Mouse (Mus musculus) forebrain, embryonic 10.5 days (tissue): ENCODE measurements at regions not wholly inside any gene's neighbourhood (a gene's known extent, or its start where the extent isn't known, plus 50 kb on each side); places are given as distances from the start of the nearest gene placed in this dataset.
A peak's percentile ranks its signal among the peaks of the same experiment; 100 is the strongest.

Source experiments
- DNase-seq: peaks from one replicate; pipeline ENCODE4 v3.0.0-alpha.2; 2017; ENCODE audit warnings: low spot score; ENCODE audit errors: extremely low spot score
- H3K27ac ChIP-seq: fragments of 300-500 bp; sonication (generic); 2 replicates; pipeline ENCODE4 v1.5.1; 2016; ENCODE audit warnings: mild to moderate bottlenecking
- H3K27me3 ChIP-seq: fragments of 300-500 bp; sonication (generic); 2 replicates; pipeline ENCODE4 v1.6.1; 2016; ENCODE audit warnings: mild to moderate bottlenecking; ENCODE audit not compliant: poor library complexity, severe bottlenecking
- H3K36me3 ChIP-seq: fragments of 300-500 bp; sonication (generic); replicated peaks from 2 replicates; pipeline ENCODE4 v1.6.1; 2016; ENCODE audit warnings: mild to moderate bottlenecking, moderate library complexity
- H3K4me1 ChIP-seq: fragments of 300-500 bp; sonication (generic); 2 replicates; pipeline ENCODE4 v1.6.1; 2016
- H3K4me3 ChIP-seq: fragments of 300-500 bp; sonication (generic); 2 replicates; pipeline ENCODE4 v1.5.1; 2016; ENCODE audit warnings: mild to moderate bottlenecking, moderate library complexity
- H3K9me3 ChIP-seq: fragments of 300-500 bp; sonication (generic); 2 replicates; pipeline ENCODE4 v1.6.1; 2016; ENCODE audit warnings: mild to moderate bottlenecking, moderate library complexity
- WGBS: fragments of 180-500 bp; shearing (Covaris S2); methylation state at CpG from one replicate; pipeline ENCODE4 v1.1.7; 2016; 5-methylcytosine and 5-hydroxymethylcytosine counted together

DNA sequence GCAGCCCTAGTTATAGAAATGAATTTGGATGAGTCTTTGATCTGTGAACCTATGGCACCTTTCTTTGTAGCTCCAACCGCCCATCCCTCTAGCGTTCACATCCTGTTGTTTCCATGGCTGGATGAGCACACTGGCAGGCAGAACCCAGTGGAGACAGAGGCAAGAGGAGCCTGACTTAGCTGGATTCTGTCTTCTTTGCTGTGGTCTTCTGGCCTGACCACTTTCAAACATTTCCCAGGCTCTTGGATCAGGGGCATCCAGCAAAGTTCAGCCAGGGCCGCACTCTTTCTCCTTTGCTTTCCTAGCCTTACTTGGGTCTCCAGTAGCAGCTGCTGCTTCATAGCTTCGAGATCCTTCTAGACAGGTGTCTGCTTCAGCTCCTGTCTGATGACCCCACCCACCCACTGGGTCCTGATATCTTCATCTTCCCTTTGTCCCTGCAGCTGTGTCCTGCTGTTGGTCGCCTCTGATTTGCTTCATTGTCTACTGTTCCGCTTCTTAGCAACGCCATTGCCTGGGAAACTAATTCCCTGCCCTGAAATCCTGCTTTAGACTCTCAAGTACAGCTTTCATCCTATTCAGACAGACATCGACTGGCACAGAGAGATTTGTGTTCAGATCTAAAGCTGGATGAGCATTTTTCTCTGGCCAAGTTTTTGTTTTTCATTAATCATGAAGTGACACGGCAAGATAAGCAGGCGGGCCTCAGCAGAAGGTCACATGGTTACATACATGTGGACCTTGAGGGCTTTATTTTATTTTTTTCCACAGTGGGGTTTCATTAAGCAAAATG is 153.6 kb upstream of the Tnp1 start:
- DNase-seq: peak; percentile 56
- WGBS: 41% methylated on average over 10 of the region's 10 CpGs
- peak overlapping the region; percentile 84 for H3K27ac ChIP-seq
- H3K36me3 ChIP-seq: no peaks in the 10 kb centered on the region
- H3K9me3 ChIP-seq: peaks cover 10% of the 10 kb centered on the region
- H3K27me3 ChIP-seq: no peaks in the 10 kb centered on the region
- peaks cover 27% of the 10 kb centered on the region for H3K4me1 ChIP-seq
- no peak overlapping the region for H3K4me3 ChIP-seq

DNA sequence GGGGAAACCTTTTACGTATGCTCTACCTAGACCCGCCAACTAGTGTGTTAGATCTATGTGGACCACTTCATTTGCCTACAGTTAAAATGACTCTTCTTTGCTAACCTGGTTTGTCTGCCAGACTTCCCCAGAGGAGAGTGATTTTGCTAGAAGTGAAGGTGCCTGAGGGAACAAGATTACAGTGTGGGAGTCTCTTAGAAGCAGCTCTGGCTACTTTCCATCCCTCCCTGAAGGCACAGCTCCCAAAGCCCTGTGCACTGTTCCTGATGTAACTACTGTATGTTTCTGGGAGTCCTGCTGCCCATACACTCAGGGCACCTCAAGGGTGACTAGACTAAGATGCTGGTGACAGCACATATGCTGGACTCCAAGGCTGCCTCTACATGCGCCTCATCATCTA is 144.5 kb upstream of the Tnp1 start:
- Histone ChIP-seq H3K4me1 (peaks cover 3% of the 10 kb centered on the region; the same call in 1 of the 2 replicates), H3K4me3 (no peak overlapping the region), H3K9me3 (no peaks in the 10 kb centered on the region), H3K27me3 (no peaks in the 10 kb centered on the region), H3K36me3 (no peaks in the 10 kb centered on the region), H3K27ac (no peak overlapping the region)
- WGBS: 87% methylated on average over 3 of the region's 3 CpGs
- DNase-seq: no peak

DNA sequence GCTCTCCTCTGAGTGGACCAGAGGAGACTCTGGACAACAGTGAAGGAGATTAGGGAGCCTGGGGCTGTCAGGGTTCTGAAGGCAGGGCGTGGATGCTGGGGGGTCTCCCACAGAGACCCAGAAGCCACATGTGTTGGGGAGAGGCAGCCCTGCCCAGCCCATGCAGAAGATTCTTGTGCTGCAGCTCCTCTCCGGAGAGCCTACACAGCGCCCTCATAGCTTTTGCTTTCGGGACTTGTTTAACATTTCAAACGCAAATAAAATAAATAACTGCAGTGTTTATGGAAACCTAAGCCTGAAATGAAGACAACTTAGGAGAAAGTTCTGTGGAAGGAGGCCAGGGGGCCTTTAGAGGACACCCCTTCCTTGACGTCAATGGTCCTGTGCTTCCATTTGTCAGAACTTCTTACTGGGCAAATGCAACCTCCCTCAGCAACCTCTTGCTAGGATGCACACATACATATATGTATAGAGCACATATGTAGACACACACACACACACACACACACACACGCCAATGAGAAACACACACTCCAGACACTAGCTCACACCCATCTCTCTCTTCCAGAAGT is 143.8 kb upstream of the Tnp1 start:
- no peak overlapping the region for H3K27ac ChIP-seq
- no peak for DNase-seq
- 82% methylated on average over 7 of the region's 7 CpGs for WGBS

DNA sequence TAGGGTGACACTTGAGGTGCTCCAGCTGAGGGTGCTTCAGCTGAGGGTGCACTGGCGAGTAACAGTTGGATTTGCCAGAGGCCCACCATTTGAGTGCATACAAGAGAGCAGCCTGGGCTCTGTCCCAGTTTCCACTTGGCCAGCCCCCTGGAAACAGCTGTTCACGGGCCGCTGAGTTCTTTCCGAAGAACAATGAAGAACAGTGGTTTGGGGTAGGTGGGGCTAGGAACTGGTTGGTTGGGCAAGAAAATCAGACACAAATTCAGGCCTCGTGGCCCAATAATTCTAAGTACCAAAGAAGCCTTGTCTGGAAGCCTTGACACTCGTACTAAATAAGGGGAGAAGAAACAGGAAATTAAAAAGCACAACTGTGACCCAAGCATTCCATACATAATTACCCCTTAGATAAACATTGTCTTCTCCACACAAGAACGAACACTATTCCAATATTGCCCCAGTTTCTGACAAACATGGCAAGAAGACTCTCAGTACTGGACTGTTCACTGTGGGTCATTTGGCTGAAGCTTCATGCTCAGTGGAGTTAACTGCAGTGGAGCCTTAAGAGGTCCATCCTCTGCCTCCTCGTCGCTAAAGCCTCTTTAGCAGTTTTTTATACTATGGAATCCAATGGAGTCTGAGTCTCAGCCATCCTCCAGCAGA is 137.9 kb upstream of the Tnp1 start:
- Histone ChIP-seq H3K9me3 (no peaks in the 10 kb centered on the region), H3K4me3 (no peak overlapping the region), H3K4me1 (peaks cover 8% of the 10 kb centered on the region), H3K36me3 (no peaks in the 10 kb centered on the region), H3K27me3 (no peaks in the 10 kb centered on the region), H3K27ac (peak overlapping the region; percentile 26; the same call in 1 of the 2 replicates)
- WGBS: 64% methylated on average over 9 of the region's 9 CpGs
- DNase-seq: no peak

More for the DNA sequence above, 143.8 kb upstream of the Tnp1 start:
- no peak overlapping the region for H3K4me3 ChIP-seq
- no peaks in the 10 kb centered on the region for H3K36me3 ChIP-seq
- H3K4me1 ChIP-seq: peaks cover 3% of the 10 kb centered on the region; the same call in 1 of the 2 replicates
- H3K9me3 ChIP-seq: no peaks in the 10 kb centered on the region
- no peaks in the 10 kb centered on the region for H3K27me3 ChIP-seq

DNA sequence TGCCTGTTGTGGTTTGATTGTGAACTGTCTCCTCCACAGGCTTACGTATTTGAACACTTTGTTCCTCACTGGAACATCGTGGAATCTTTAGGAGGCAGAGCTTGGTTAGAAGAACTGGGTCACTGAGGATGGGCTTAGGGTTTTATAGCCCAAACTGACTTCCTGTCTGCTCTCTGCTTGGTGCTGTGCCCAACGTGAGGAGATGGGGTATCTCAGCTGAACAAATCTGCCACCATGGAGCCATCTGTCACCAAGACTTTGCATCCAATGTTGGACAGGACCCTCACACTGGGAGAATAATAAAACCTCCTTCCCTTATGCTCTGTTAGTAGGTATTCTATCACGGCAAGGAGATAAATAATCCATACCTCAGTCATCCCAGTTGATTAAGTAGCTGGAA is 134.2 kb upstream of the Tnp1 start:
- H3K27me3 ChIP-seq: no peaks in the 10 kb centered on the region
- H3K27ac ChIP-seq: no peak overlapping the region
- no peaks in the 10 kb centered on the region for H3K36me3 ChIP-seq
- WGBS: 86% methylated on average over 4 of the region's 4 CpGs
- no peak for DNase-seq
- no peak overlapping the region for H3K4me3 ChIP-seq
- peaks cover 8% of the 10 kb centered on the region for H3K4me1 ChIP-seq
- no peaks in the 10 kb centered on the region for H3K9me3 ChIP-seq

DNA sequence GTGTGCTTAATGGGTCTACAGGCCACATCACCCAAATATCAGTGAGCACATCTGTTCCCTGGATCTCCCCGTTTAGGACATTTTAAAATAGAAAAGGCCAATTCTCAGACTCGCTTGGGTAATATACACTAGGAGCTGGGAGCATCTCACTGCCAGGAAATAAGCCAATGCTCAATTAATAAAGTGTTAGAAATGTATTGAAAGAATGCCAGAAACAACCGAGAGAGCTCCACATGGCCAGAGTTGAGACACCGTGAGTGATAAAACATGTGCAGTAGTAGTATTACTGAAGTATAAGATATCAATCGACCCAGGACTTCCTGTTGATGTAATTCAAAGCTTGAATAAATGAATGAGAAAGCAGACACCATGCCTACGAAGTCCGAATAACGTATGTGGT is 127.1 kb upstream of the Tnp1 start:
- Histone ChIP-seq H3K4me3 (no peak overlapping the region), H3K27me3 (no peaks in the 10 kb centered on the region), H3K9me3 (no peaks in the 10 kb centered on the region), H3K36me3 (no peaks in the 10 kb centered on the region), H3K27ac (no peak overlapping the region), H3K4me1 (peaks cover 6% of the 10 kb centered on the region)
- DNase-seq: no peak
- 93% methylated on average over 8 of the region's 8 CpGs for WGBS

DNA sequence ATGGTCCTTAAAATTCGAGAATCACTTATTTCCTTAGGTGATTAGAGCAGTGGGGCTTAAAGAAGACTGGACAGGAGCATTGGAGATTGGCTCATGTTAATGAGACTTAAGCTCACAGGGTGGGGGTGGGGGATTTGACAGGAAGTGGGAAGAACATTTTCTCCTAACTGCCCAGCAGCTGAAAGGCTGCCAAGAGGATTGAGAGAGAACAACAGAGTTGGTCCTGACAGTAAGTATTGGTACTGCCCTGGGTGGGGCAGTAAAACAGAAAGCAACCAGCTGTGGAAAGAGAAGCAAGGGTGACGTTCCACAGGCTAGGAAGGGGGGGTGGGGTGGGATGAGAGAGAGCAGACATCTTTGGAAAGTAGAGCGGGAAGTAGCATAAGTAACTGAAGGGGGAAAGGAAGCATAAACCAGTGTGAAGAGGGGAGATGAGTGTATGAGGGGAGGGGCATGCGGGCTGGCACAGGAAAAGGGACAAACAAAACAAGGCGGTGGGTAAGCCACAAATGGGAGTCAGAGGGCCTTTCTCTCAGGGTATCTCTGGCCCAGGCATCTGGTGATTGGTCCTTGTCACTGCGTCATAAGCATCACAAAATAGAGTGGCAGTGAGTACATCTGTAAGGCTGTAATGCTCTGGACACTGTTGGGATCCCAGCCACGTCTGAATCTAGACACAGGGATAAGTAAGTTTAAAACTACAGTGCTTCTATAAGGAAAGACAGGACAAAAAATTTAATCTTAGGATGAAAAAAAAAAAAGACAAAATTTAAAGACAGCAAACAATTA is 125.0 kb upstream of the Tnp1 start:
- H3K4me1 ChIP-seq: peaks cover 6% of the 10 kb centered on the region
- DNase-seq: no peak
- no peak overlapping the region for H3K4me3 ChIP-seq
- 68% methylated on average over 7 of the region's 7 CpGs for WGBS
- H3K27ac ChIP-seq: peak overlapping the region; percentile 53; the same call in 1 of the 2 replicates
- H3K36me3 ChIP-seq: no peaks in the 10 kb centered on the region
- H3K27me3 ChIP-seq: no peaks in the 10 kb centered on the region
- no peaks in the 10 kb centered on the region for H3K9me3 ChIP-seq

DNA sequence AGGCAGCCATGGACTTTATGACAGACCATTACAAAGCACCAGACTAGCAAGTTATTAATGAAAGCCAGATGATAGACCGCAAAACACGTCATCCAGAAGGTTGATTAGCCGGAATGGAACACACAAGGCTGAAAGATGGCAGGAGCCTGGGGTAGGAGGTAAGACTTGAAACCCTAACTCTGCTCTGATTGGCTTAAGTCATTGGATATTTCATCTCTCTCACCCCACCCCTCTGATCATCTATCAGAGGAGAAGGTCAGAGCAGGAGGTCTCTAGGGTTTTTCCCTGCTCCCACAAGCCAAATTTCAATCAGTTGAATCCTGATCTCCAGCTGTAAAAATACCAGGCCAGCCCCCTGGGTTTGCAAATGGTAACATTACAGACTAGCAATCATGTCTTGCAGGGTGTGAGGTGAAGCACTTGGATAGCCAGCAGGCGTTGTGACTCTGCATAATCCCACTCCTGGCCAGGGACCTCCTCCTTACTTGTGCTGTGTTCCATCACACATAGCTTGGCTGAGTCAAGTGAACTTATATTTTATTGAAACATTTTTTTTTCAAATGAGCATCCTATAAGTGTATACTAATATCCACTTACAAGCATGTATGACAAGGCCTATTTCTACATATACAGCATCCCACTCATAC is 114.6 kb upstream of the Tnp1 start:
- no peak overlapping the region for H3K27ac ChIP-seq
- H3K4me1 ChIP-seq: 0 out of 2 replicates have a peak, but pooled peaks cover 3% of the 10 kb centered on the region
- H3K4me3 ChIP-seq: no peak overlapping the region
- 76% methylated on average over 4 of the region's 4 CpGs for WGBS
- H3K9me3 ChIP-seq: no peaks in the 10 kb centered on the region
- DNase-seq: no peak
- no peaks in the 10 kb centered on the region for H3K36me3 ChIP-seq
- no peaks in the 10 kb centered on the region for H3K27me3 ChIP-seq

DNA sequence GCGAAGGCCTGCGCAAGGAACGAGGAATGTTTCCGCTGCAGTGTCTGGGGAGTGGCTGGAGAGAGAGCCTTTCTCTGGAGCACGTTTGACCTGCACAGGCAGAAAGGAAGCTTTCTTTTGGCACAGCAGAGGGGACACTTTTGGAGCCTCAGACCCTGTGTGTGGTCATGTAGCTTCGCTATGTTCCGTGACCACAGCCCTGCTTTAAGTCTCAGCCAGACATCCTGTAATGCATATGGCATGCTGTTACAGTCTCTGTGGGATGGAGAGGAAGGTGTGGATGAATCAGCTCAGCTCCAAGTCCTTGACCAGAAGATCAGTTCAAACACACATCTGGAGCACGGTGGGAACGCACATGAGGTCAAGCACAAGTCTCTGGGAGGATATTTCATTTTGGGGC is 107.3 kb upstream of the Tnp1 start:
- H3K27me3 ChIP-seq: no peaks in the 10 kb centered on the region
- no peak for DNase-seq
- H3K36me3 ChIP-seq: no peaks in the 10 kb centered on the region
- H3K4me1 ChIP-seq: 0 out of 2 replicates have a peak, but pooled peaks cover 5% of the 10 kb centered on the region
- no peak overlapping the region for H3K4me3 ChIP-seq
- no peaks in the 10 kb centered on the region for H3K9me3 ChIP-seq
- WGBS: 89% methylated on average over 9 of the region's 9 CpGs
- H3K27ac ChIP-seq: no peak overlapping the region

DNA sequence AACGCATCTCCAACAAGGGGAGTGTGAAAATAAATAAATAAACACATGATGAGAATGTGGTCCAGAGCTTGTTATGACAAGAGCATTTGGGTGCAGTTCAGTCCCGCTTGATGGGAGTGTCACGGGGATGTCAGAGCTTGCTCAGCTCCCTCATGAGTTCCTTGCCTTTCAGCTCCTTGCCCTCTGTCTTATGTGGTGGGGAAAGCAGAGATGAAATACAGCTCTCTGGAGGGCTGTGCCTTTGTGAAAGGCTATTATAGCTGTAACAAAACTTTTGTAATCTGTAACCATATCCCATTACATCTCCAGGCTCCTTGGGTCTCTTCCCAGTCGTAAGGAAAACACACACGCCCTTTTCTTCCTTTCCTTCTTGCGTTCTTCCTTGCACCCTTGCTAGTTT is 103.0 kb upstream of the Tnp1 start:
- WGBS: 78% methylated on average over 6 of the region's 6 CpGs
- DNase-seq: no peak
- H3K4me1 ChIP-seq: peaks cover 8% of the 10 kb centered on the region
- no peaks in the 10 kb centered on the region for H3K27me3 ChIP-seq
- no peaks in the 10 kb centered on the region for H3K36me3 ChIP-seq
- H3K27ac ChIP-seq: no peak overlapping the region
- no peaks in the 10 kb centered on the region for H3K9me3 ChIP-seq
- H3K4me3 ChIP-seq: no peak overlapping the region

DNA sequence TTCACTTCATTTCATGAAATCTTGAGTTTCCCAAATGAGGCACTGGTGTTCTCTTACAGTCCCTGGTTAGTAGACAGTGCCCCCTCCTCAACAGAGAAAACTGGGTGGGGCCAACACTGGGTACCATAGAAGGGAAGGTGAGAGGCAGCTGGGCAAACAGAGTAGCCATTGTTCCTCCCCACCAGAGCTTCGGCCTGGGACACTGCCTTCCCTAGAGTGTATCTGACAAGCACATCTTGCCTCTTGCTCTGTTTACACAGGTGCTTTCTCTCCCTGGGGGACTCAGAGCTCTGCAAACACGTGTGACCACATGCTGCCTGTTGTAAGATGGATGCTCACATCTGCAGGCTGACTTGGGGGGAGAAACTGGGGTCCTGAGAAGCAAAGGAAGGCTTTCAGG is 100.8 kb upstream of the Tnp1 start:
- Histone ChIP-seq H3K4me3 (no peak overlapping the region), H3K27me3 (no peaks in the 10 kb centered on the region), H3K4me1 (peaks cover 8% of the 10 kb centered on the region), H3K27ac (peak overlapping the region; percentile 51; the same call in 1 of the 2 replicates), H3K36me3 (no peaks in the 10 kb centered on the region), H3K9me3 (no peaks in the 10 kb centered on the region)
- DNase-seq: peak; percentile 23
- whole genome bisulfite sequencing: 21% methylated on average over 2 of the region's 2 CpGs

DNA sequence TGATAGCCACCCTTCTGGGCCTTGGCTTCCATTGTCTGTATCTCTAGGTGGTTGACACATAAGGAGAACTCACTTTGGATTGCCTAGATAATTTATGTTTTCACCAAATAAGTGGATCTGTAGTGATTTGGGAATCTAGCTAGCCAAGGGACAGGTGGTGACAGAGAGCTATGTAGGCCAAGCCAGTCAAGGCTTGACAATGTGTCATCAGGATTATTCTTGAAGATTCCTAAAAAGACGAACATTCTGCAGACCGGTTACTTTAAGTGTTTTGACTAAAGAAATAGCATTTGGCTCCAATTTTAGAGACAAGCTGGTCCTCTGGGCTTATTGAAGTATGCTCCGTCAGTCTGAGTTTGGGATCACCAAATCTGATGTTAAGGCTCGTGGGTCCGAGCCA is 100.1 kb upstream of the Tnp1 start:
- Histone ChIP-seq H3K9me3 (no peaks in the 10 kb centered on the region), H3K36me3 (no peaks in the 10 kb centered on the region), H3K27me3 (no peaks in the 10 kb centered on the region), H3K4me3 (no peak overlapping the region), H3K4me1 (peaks cover 8% of the 10 kb centered on the region), H3K27ac (no peak overlapping the region)
- 90% methylated on average over 5 of the region's 5 CpGs for WGBS
- DNase-seq: no peak
